Mouse (Mus musculus) brown adipose tissue, adult 24 weeks (tissue): ENCODE measurements around the gene Dnase1l3. TPM values are rescaled to one million over a fixed set of nuclear protein-coding genes. Genes with fewer than 3 reads are reported as not detected.

Experiments used
- polyA plus RNA-seq: library from polyadenylated mRNA; stranded (reverse); fragments of >200 nt; gene quantifications from 2 replicates; pipeline ENCODE4 v1.2.4, GENCODE M21; 2012; ENCODE audit not compliant: missing spikeins, insufficient read depth, insufficient read length

Dnase1l3 gene
- polyA plus RNA-seq, 1 experiment = not detected

Other genes starting within 250 kb of the Dnase1l3 start
- not detected in 2 replicates for gene Gm26661, start 203.0 kb downstream of the Dnase1l3 start, polyA plus RNA-seq
- gene Flnb, start 176.6 kb downstream of the Dnase1l3 start, polyA plus RNA-seq = 7.8 and 14.1 TPM in 2 replicates
- not detected in 2 replicates for gene Gm45521, start 37.3 kb downstream of the Dnase1l3 start, polyA plus RNA-seq
- gene Abhd6, start 8.3 kb upstream of the Dnase1l3 start, polyA plus RNA-seq = 40.4 and 42.1 TPM in 2 replicates
- 38.1 and 48.7 TPM in 2 replicates for gene Rpp14, start 85.8 kb upstream of the Dnase1l3 start, polyA plus RNA-seq
- 14.4 and 20.0 TPM in 2 replicates for gene Pxk, start 103.6 kb upstream of the Dnase1l3 start, polyA plus RNA-seq
- 1,654 and 2,434 TPM in 2 replicates for gene Pdhb, start 178.5 kb upstream of the Dnase1l3 start, polyA plus RNA-seq
- 20.1 and 23.8 TPM in 2 replicates for gene Kctd6, start 219.6 kb upstream of the Dnase1l3 start, polyA plus RNA-seq